Mouse (Mus musculus): ENCODE measurements around the gene Nr2e1.

DNA sequence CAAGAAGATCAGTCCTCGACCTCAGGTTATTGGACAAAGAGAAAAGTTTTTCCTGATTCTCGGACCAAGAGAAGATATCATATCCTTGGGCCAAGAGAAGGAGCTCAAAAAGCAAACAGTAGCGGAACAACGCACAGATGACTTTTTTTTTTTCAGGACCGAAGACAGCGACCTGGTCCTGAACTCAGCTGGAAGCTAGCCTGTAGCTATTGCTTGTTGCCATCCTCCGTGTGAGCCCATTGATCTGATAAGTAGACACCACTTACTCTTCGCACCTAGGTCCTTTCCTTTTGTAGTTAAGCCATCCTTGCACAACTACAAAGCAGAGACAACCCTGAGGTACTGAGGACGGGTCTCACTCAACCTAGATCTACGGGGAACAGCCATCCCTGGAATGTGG, 8.8 kb downstream of the Nr2e1 start:
- TF ChIP-seq POLR2A (IDR thresholded peaks at IDR 0.05; ENCODE audit: insufficient read depth, low read depth, low read length), result no peak
- no peak for TF ChIP-seq CTCF (IDR thresholded peaks at IDR 0.05; ENCODE audit: insufficient read depth, low read depth, low read length)

Measured in olfactory bulb, adult 2 months (tissue).